Mouse (Mus musculus) cortical plate, adult 2 months (tissue): ENCODE data around the gene Cd276.

ENCODE experiments used
- CTCF ChIP-seq: fragments of 200-500 bp; IDR thresholded peaks from 2 replicates; pipeline ENCODE4 v1.5.1; 2011; ENCODE audit warnings: mild to moderate bottlenecking, control low read depth, low read length; ENCODE audit not compliant: insufficient read depth; ENCODE audit errors: extremely low read depth
- POLR2A ChIP-seq: fragments of 200-500 bp; IDR thresholded peaks from 2 replicates; pipeline ENCODE4 v1.6.1; 2011; ENCODE audit warnings: mild to moderate bottlenecking, low read length, control low read depth; ENCODE audit not compliant: insufficient read depth; ENCODE audit errors: extremely low read depth

DNA sequence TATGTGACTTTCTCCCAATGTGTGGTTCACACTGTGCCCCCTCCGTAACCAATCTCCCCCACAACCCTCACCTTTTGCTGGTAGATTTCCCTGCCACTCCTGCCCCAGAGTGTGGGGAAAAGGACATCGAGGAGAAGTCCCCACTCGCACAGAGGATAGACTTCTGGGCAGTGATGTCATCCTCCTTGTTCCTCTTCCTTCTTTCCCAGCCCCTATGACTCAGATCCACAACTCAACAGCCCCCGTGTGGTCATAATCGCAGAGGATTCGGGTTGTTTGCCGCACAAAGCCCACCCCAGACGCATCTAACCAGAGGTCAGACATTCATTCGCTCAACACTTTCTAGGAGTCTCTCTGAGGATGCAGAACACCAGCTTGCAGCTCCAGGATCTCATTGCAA lies 3.2 kb downstream of the Cd276 start:
- no peak for TF ChIP-seq CTCF
- TF ChIP-seq POLR2A, result no peak
